Mouse (Mus musculus) regulatory T cell (primary cell): ENCODE results near the gene Stxbp5.

Source experiments
- in situ Hi-C: fragments of 300-600 bp; cut with MboI, MseI; formaldehyde crosslinking; loops from one replicate; pipeline ENCODE4 v1.15.1; 2025; ENCODE audit warnings: high pct_unique_total_duplicates

Stxbp5 gene

DNA sequence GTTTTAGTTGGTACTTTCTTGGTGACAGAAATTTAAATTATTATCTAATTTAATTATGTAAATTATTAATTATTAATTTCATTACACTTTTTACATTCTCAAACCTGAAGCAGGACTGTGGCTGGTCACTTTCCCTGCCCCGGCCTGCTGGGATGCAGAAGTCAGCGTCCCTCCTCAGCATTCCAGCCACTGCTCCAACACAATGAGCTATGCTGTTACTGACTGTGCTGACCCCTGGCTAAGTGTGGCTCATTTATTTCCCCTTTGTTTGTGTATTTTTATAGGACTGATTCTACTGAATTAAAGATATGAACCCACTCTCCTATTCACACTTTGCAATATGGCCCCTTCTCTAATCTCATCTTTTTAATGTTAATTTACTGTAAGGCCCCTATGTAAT, 43.0 kb downstream of the Stxbp5 start:
- in situ Hi-C loops: no loop called here

DNA sequence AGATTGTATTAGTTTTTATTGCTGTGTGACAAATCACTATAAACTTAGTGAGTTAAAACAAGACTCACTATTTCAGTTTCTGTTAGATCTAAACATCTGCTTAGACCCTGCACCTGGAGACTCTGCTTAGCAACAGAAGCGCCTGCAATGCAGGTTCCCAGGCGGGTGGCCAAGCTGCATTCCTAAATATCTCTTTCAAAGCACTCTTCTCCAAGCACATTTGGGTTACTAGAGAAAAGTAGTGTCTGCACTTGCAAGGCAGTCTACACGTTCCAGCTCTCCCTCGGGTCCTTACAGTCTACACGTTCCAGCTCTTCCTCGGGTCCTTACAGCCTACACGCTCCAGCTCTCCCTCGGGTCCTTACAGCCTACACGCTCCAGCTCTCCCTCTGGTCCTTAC, 44.1 kb downstream of the Stxbp5 start:
- in situ Hi-C loops: no loop called here

DNA sequence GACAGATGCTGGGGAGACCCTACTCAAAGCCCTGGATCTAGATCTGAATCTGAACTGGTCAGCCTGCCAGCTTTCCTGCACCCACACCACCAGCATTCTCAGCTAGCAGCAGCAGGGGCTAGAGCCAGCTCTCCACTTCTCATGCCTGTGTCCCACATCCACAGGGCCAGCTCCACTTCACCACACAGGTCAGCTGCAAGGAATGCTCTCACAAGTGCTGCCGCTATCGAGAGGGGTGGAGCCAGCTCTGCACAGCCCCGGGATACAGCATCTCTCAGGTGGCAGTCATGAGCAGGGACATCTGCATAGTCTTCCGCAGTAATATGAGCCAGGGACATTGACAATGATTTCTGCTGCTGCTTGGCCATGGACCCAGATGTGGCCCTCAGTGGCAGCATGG, 54.5 kb downstream of the Stxbp5 start:
- in situ Hi-C loops: no loop called here

GRCm38 (mm10) chr10:9839408-9839807, 61.5 kb downstream of the Stxbp5 start:
- in situ Hi-C loops: no loop called here

GRCm38 (mm10) chr10:9834986-9835385, 65.9 kb downstream of the Stxbp5 start:
- in situ Hi-C loops: no loop called here

DNA sequence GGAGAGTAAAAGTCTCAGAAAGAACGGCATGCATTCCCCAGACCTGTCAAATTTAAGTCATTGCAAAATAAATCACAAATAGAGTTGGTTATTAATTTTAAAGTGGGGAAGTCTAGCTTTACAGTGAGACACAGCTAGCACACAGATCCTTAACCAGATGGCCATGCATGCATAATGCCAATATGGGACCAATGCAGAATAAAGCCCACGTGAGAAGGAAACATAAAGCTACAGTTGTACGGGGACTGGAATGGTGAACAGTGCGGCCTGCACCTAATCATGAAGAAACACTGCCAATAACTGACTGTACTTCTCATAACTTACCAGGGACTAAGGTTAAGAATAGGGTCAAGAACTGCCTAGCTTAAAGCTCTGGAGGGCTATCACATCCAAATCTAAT, 67.9 kb downstream of the Stxbp5 start:
- in situ Hi-C loops: no loop called here

DNA sequence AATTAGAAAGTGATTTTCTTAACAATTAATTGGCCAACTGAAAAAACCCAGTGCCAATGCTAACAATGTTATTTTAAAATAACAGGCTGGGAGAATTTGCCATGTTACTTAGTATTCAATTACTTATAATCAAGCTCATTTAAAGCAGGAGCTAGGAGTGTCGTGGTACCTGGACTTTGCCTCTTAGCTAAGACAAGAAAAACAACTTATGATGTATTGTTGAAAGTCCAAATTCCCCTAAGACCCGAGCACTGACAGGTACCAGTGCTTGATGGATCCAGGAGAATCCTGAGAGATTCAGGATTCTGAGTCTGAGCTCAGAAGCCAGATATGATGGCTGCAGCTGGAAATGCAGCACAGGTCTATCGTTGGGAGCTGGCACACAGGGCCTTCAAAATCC, 71.1 kb downstream of the Stxbp5 start:
- in situ Hi-C loops: no loop called here

DNA sequence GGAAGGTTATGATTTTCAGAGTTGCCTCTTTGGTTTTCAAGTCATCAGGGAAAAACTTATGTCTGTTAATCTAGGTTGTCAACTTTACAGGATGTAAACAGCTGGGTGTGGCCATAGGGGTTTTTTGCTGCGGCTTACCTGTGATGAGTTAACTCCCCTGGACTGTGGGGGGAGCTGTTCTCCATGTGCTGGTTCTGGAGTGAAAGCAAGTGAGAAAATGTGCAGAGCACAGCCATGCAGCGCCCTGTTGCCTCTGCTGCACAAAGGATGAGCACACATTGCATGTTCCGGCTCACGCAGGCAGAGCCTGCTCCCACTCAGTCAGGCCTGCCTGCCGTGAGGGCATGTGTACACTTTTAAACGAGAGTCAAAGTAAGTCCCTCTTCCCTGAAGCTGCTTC, 79.6 kb downstream of the Stxbp5 start:
- in situ Hi-C loops: no loop called here

DNA sequence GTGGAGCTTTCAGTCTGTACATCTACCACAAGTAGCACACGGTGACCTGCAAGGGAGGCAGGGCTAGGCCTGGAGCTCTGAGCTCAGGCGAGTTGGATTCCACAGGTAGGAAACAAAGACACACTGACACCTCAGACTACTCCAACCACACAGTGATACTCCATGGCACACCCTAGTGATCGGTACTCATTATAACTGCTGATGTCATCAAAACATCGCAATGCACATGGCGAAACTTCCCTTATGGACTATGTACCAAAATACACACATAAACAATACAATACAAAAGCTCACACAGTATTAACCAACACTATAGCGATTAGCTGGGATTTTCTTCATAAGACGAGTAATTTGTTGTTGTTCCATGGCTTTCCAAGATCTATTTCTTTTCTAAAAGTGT, 82.3 kb downstream of the Stxbp5 start:
- in situ Hi-C loops: no loop called here

GRCm38 (mm10) chr10:9813926-9814325, 87.0 kb downstream of the Stxbp5 start:
- in situ Hi-C loops: no loop called here

GRCm38 (mm10) chr10:9807596-9807995, 93.3 kb downstream of the Stxbp5 start:
- in situ Hi-C loops: loop anchor here (10.0 kb wide), 1 partner anchor 1467 kb away; no protein-coding TSS in a partner anchor

DNA sequence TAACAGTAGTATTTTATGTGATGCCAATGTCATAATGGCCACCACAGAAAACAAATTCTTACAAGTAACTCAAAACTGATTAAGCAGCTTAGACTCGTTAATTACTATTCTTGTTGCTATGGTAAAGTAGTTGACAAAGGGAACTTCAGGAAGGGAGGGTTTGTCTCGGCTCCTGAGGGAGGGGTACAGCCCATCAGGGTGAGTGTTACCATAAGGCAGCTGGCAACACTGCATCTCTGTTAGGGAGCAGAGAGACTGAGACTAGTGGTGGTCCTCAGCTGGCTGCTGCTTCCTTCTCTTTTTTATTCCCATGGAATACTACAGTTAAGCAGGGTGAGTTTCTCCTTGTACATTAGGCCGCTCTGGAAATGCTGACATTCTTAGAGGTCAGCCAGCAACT, 95.5 kb downstream of the Stxbp5 start:
- in situ Hi-C loops: loop anchor here (10.0 kb wide), 1 partner anchor 1469 kb away; no protein-coding TSS in a partner anchor

DNA sequence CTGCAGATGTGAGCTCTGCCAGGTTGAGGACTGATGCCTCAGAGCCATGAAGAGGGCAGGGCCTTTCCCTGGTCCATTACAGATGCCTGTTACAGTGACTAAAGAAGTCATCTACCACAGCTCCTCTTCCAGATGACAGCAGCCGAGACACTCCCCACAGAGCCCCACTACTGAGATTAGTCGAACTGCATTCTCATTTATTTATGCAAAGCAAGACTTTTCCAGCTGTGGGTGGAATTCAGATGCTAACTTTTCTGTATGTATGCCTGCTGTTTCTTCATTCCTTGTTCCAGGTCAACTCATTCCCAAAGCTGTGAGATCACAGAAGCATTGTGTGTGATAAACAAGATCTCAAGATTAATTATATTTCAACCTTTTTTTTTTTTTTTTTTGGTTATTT, 97.8 kb downstream of the Stxbp5 start:
- in situ Hi-C loops: loop anchor here (10.0 kb wide), 1 partner anchor 1472 kb away; no protein-coding TSS in a partner anchor

GRCm38 (mm10) chr10:9801571-9801970, 99.3 kb downstream of the Stxbp5 start:
- in situ Hi-C loops: loop anchor here (10.0 kb wide), 1 partner anchor 1473 kb away; no protein-coding TSS in a partner anchor

GRCm38 (mm10) chr10:9799085-9799484, 101.8 kb downstream of the Stxbp5 start:
- in situ Hi-C loops: no loop called here

- in situ Hi-C loops: no loop called here
Measured at GRCm38 (mm10) chr10:9796429-9796828, 104.5 kb downstream of the Stxbp5 start.

- in situ Hi-C loops: loop anchor here (5.0 kb wide), 1 partner anchor 528 kb away; no protein-coding TSS in a partner anchor
Measured at GRCm38 (mm10) chr10:9794429-9794828, 106.5 kb downstream of the Stxbp5 start.

DNA sequence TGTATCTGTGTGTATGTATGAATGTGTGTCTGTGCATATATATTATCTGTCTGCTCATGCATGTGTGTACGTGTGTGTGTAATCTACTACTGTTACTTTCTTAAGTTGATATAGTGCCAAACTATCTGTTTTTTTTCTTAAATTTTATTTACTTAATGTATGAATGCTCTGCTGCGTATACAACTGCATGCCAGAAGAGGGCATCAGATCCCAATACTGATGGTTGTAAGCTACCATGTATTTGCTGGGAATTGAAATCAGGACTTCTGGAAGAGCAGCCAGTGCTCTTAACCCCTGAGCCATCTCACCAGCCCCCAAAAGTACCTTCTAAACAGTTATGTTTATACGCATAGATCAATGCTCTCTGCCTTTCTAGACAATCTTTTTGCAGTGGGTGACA, 109.9 kb downstream of the Stxbp5 start:
- in situ Hi-C loops: loop anchor here (5.0 kb wide), 1 partner anchor 531 kb away; no protein-coding TSS in a partner anchor

DNA sequence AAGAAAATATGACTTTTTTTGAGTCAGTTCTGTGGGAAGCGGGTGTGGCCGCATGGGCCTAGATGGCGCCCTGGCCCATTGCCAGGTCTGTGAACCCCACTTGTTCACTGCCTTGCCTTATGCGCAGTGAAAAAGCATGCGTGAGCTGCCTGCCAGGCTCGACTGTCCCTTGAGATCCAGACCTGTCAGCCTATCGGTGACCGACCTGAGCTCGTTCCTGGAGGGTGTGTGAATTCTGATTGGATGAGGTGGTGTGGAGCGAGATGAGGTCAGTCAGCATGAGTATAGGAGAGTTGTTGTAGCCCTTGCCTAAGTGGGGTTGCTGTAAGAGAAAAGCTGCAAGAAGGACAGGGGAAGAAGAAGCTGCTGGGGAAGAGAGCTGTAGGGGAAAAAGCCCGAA, 114.4 kb downstream of the Stxbp5 start:
- in situ Hi-C loops: no loop called here

GRCm38 (mm10) chr10:9785651-9786050, 115.2 kb downstream of the Stxbp5 start:
- in situ Hi-C loops: no loop called here

- in situ Hi-C loops: no loop called here
Measured at GRCm38 (mm10) chr10:9779864-9780263, 121.0 kb downstream of the Stxbp5 start.

DNA sequence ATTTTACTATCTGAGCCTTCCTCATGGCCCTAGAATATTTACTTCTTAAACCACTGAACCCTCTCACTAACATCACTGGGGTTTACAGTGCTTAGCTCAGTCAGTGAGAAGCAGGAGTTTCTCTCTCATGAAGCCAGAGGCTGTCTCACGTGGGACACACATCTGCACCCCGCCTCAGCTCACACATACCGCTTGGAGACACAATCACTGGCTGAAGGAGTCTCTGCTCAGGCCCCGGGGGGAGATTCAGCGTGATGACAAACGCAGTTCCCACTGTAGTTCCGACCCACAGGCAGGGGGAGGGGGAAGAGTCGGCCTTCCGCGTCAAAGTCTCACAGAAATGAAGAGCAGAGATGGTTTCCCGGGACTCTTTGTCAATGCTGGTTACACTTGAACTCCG, 130.6 kb downstream of the Stxbp5 start:
- in situ Hi-C loops: no loop called here

DNA sequence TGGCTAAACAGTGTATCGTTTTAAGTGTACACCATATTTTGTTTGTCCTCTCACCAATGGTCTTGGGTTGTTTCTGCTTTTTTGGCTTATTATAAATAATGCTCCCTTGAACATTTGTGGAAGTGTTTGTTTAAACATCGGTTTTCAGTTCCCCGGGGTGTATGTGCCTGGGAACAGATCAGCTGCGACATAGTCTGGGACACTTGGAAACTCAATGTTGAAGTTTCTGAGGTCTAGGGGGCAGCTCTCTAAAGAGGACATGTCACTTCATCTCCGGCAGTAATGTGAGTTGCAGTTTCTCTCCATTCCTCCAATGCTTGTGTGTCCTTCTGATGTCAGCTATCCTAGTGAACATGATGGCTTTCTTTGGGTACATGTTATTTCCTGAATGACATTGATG, 137.0 kb downstream of the Stxbp5 start:
- in situ Hi-C loops: no loop called here

DNA sequence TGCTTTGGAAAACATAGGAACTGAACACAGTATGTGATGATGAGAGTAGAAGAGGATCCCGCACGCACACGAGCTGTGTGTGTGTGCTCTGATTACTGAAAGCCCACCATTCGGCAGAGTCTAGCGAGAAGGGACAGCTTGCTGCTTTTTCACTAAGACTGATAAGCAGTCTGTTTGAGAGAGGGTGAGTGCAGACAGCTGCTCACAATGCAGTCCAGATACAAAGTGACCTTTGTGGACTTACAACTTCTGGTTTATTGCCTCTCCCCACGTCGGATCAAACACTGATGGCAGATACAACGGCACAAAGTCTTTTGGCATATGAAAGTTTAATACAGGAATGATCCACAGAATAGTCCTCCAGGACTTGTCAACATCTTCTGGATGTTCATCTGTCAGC, 140.6 kb downstream of the Stxbp5 start:
- in situ Hi-C loops: no loop called here
